Mouse (Mus musculus): ENCODE measurements around the gene Trpm4. TPM values are rescaled to one million over a fixed set of nuclear protein-coding genes. Genes with fewer than 3 reads are reported as not detected.
A peak's percentile ranks its signal among the peaks of the same experiment; 100 is the strongest.

The Trpm4 gene
- polyA plus RNA-seq, 1 experiment from 2014 or later: 15.4 TPM

DNA sequence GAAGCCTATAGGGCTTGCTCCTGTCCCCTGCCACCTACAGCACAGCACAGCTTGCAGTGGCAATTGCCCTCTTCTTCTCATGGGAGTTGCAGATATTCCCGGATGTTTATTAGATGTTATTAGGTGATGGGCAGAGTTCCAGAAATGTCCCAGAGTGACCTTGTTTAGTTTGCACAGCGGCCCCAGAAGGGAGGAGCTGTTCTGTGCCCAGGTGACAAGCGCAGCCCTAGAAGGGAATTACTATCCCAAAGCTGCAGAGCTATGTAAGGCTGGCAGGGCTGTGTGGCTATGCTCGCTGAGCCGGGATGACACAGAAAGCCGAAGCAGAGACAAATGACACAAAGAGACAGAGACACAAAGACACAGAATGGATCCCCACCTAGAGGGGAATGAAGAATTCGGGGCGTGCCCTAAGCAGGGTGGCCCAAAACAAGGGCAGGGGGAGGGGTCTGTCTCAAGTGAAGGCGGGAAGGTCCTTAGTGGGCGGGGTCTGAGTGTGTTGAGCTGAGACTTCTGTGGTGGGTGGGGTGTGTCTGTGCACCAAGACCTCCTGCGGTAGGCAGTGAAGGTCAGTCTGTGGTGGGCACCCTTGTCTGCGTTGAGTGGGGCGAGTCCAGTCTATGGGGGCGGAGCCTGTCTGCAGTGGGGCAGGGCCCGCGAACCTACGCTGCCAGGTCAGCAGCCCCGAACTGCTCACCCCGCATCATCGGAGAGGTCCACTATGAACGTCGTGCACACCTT is 725 bp downstream of the Trpm4 start:
- H3K9me3 ChIP-seq (replicated peaks): 0 out of 2 replicates have a peak, but pooled peaks cover 3% of the 10 kb centered on the region
- peaks cover 6% of the 10 kb centered on the region; the same call in 1 of the 2 replicates for H3K36me3 ChIP-seq
- H3K27ac ChIP-seq (ENCODE audit: poor library complexity, severe bottlenecking): peak overlapping the region; percentile 95
- peak; percentile 62 for ATAC-seq (ENCODE audit: insufficient number of reproducible peaks, low FRiP score)
- H3K9ac ChIP-seq: peak overlapping the region; percentile 85
- H3K4me2 ChIP-seq: peak overlapping the region; percentile 78
- 2% methylated on average over 22 of the region's 22 CpGs for WGBS
- H3K4me1 ChIP-seq (replicated peaks): peaks cover 63% of the 10 kb centered on the region
- H3K4me3 ChIP-seq: peak overlapping the region; percentile 77
- 0 out of 2 replicates have a peak, but pooled peaks cover 1% of the 10 kb centered on the region for H3K27me3 ChIP-seq (replicated peaks)

GRCm38 (mm10) chr7:45331502-45331901 is 2.1 kb downstream of the Trpm4 start:
- no peak overlapping the region for H3K27ac ChIP-seq (ENCODE audit: poor library complexity, severe bottlenecking)
- no peak for ATAC-seq (ENCODE audit: insufficient number of reproducible peaks, low FRiP score)
- H3K36me3 ChIP-seq: peaks cover 14% of the 10 kb centered on the region
- H3K9ac ChIP-seq: no peak overlapping the region
- no peak overlapping the region for H3K4me2 ChIP-seq
- peaks cover 49% of the 10 kb centered on the region for H3K4me1 ChIP-seq (replicated peaks)
- no peak overlapping the region for H3K4me3 ChIP-seq
- H3K27me3 ChIP-seq (replicated peaks): no peaks in the 10 kb centered on the region
- 67% methylated on average over 6 of the region's 6 CpGs for WGBS
- 0 out of 2 replicates have a peak, but pooled peaks cover 3% of the 10 kb centered on the region for H3K9me3 ChIP-seq (replicated peaks)

DNA sequence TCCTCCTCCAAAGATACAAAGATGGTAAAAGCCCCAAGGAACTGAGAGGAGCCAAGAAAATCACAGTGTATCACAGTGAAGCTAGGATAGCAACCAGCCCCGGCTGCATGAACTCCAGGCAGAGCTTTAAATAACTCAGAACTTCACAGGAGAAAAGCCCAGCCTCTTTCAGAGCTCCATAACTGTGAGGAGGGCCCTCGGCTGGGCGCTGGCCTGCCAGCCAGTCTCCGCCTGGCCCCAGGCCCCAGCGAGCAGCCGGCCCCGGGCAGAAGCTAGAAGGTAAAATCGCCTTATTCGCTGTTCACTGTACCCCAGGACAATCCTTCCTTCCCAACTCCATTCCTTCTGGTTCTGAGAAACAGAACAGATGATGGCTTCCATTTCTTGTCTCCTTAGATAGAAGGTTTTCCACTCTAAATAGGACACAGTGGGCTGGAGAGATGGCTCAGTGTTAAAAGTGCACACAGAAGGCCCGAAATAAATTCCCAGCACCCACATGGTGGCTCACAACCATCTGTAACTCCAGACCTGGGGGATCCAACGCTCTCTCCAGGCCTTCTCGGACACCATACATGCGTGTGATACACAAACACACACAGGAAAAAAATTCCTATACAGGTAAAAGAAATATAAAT is 4.6 kb downstream of the Trpm4 start:
- Histone ChIP-seq H3K4me2 (0 out of 2 replicates have a peak overlapping the region, but pooled peaks have one; percentile 14), H3K9ac (no peak overlapping the region), H3K36me3 (peaks cover 34% of the 10 kb centered on the region), H3K4me3 (no peak overlapping the region), H3K27ac (ENCODE audit: poor library complexity, severe bottlenecking) (peak overlapping the region; percentile 89), H3K27me3 (replicated peaks) (no peaks in the 10 kb centered on the region), H3K4me1 (replicated peaks) (peaks cover 31% of the 10 kb centered on the region), H3K9me3 (replicated peaks) (peaks cover 7% of the 10 kb centered on the region)
- 53% methylated on average over 13 of the region's 13 CpGs for WGBS
- no peak for ATAC-seq (ENCODE audit: insufficient number of reproducible peaks, low FRiP score)

DNA sequence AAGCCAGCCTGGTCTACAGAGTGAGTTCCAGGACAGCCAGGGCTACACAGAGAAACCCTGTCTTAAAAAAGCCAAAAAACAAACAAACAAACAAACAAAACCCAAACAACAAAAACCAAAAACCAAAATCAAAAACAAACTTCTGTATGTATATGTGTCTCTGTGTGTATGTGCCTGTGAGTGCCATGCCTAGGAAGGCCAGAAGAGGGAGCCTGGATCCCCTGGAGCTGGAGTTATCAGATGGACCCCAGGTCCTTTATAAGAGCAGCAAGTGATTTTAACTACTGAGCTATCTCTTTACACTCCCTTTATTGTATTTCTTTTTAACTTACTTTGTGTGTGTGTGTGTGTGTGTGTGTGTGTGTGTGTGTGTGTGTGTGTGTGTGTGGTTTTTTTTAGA is 7.8 kb downstream of the Trpm4 start:
- H3K36me3 ChIP-seq: peaks cover 61% of the 10 kb centered on the region
- no peak overlapping the region for H3K4me2 ChIP-seq
- ATAC-seq (ENCODE audit: insufficient number of reproducible peaks, low FRiP score): no peak
- no peak overlapping the region for H3K4me3 ChIP-seq
- H3K9me3 ChIP-seq (replicated peaks): peaks cover 4% of the 10 kb centered on the region
- no peaks in the 10 kb centered on the region for H3K27me3 ChIP-seq (replicated peaks)
- H3K27ac ChIP-seq (ENCODE audit: poor library complexity, severe bottlenecking): no peak overlapping the region
- no peak overlapping the region for H3K9ac ChIP-seq
- H3K4me1 ChIP-seq (replicated peaks): peaks cover 6% of the 10 kb centered on the region; the same call in 1 of the 2 replicates

DNA sequence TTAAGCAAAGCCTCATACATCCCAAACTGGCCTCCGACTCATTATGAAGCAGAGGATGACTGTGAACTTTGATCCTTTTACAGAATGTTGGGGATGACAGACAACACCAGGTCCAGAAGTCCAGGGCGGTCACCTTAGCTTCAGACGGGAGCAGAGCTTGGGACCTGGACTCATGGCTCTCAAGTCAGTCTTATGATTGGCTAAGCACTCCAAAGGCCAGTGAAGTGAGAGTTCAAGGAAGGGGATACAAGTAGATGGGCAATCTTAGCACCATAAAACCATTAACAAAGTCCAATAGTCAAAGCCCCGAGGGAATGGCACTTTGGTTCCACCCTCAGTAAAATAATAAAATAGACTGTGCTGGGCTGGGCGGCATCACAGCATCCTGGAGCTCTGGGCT is 10.5 kb downstream of the Trpm4 start:
- Histone ChIP-seq H3K4me3 (no peak overlapping the region), H3K27ac (ENCODE audit: poor library complexity, severe bottlenecking) (no peak overlapping the region), H3K4me1 (replicated peaks) (no peaks in the 10 kb centered on the region), H3K9me3 (replicated peaks) (peaks cover 4% of the 10 kb centered on the region), H3K4me2 (no peak overlapping the region), H3K9ac (no peak overlapping the region), H3K27me3 (replicated peaks) (no peaks in the 10 kb centered on the region), H3K36me3 (peaks cover 78% of the 10 kb centered on the region)
- 86% methylated on average over 5 of the region's 5 CpGs for WGBS
- ATAC-seq (ENCODE audit: insufficient number of reproducible peaks, low FRiP score): no peak

GRCm38 (mm10) chr7:45322245-45322644 is 11.3 kb downstream of the Trpm4 start:
- H3K36me3 ChIP-seq: peaks cover 86% of the 10 kb centered on the region
- WGBS: 87% methylated on average over 4 of the region's 4 CpGs

GRCm38 (mm10) chr7:45316536-45316935 is 17.0 kb downstream of the Trpm4 start:
- no peak for ATAC-seq (ENCODE audit: insufficient number of reproducible peaks, low FRiP score)
- Histone ChIP-seq H3K27ac (ENCODE audit: poor library complexity, severe bottlenecking) (no peak overlapping the region), H3K4me3 (no peak overlapping the region), H3K36me3 (peaks cover 55% of the 10 kb centered on the region), H3K27me3 (replicated peaks) (no peaks in the 10 kb centered on the region), H3K9me3 (replicated peaks) (no peaks in the 10 kb centered on the region), H3K9ac (no peak overlapping the region), H3K4me1 (replicated peaks) (peaks cover 24% of the 10 kb centered on the region), H3K4me2 (no peak overlapping the region)
- 85% methylated on average over 14 of the region's 14 CpGs for WGBS

More at GRCm38 (mm10) chr7:45322245-45322644, 11.3 kb downstream of the Trpm4 start:
- H3K27ac ChIP-seq (ENCODE audit: poor library complexity, severe bottlenecking): no peak overlapping the region
- H3K4me2 ChIP-seq: no peak overlapping the region
- H3K9ac ChIP-seq: no peak overlapping the region
- no peaks in the 10 kb centered on the region for H3K27me3 ChIP-seq (replicated peaks)
- peaks cover 4% of the 10 kb centered on the region for H3K9me3 ChIP-seq (replicated peaks)
- no peaks in the 10 kb centered on the region for H3K4me1 ChIP-seq (replicated peaks)
- ATAC-seq (ENCODE audit: insufficient number of reproducible peaks, low FRiP score): no peak
- H3K4me3 ChIP-seq: no peak overlapping the region

DNA sequence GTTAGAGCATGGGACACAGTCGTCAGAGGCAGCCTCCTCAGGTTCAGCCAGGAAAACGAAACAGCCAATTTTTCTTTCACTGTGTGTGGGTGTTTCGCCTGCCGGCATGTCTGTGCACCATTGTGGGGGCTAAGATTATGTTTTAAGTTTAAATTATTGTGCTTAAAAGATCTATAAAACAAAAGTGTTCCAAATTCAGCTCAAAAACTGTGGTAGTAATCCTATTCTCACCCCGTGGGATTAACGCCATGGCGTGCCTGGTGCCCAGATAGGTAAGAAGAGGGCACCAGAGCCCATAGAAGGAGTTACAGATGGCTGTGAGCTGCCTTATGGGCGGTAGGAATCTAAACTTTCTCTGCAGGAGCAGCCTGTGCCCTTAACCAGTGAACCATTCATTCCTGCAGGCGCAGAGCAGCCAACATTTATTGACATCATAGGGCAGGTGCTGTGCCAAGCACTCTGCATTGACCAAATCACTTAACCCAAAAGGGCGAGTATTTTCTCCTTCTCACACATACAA is 18.3 kb downstream of the Trpm4 start:
- Histone ChIP-seq H3K27me3 (replicated peaks) (no peaks in the 10 kb centered on the region), H3K4me3 (no peak overlapping the region), H3K36me3 (peaks cover 51% of the 10 kb centered on the region), H3K9me3 (replicated peaks) (no peaks in the 10 kb centered on the region), H3K27ac (ENCODE audit: poor library complexity, severe bottlenecking) (no peak overlapping the region), H3K9ac (no peak overlapping the region), H3K4me1 (replicated peaks) (peaks cover 24% of the 10 kb centered on the region), H3K4me2 (no peak overlapping the region)
- WGBS: 83% methylated on average over 10 of the region's 10 CpGs
- ATAC-seq (ENCODE audit: insufficient number of reproducible peaks, low FRiP score): no peak

DNA sequence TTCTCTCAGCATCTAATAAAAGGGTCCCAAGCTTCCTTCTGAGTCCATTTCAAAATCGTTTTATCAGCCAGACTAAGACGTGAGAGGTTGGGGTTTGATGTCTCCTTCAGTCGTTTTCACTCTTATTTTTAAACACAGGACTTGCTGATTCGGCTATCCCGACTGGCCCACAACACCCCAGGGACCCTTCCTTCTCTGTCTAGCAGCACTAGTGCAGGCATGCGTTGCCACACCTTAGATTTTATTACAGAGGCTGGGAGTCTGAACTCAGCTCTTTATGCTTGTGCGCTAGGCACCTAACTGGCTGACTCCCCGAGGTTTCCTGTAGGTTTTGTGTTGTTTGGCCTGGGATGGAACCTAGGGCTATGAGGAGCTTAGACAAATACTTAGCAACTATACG is 20.1 kb downstream of the Trpm4 start:
- H3K9me3 ChIP-seq (replicated peaks): no peaks in the 10 kb centered on the region
- H3K4me3 ChIP-seq: no peak overlapping the region
- H3K4me1 ChIP-seq (replicated peaks): peaks cover 24% of the 10 kb centered on the region
- no peaks in the 10 kb centered on the region for H3K27me3 ChIP-seq (replicated peaks)
- peaks cover 42% of the 10 kb centered on the region for H3K36me3 ChIP-seq
- no peak overlapping the region for H3K4me2 ChIP-seq
- peak overlapping the region; percentile 5 for H3K27ac ChIP-seq (ENCODE audit: poor library complexity, severe bottlenecking)
- H3K9ac ChIP-seq: no peak overlapping the region
- 44% methylated on average over 9 of the region's 9 CpGs for WGBS
- no peak for ATAC-seq (ENCODE audit: insufficient number of reproducible peaks, low FRiP score)

DNA sequence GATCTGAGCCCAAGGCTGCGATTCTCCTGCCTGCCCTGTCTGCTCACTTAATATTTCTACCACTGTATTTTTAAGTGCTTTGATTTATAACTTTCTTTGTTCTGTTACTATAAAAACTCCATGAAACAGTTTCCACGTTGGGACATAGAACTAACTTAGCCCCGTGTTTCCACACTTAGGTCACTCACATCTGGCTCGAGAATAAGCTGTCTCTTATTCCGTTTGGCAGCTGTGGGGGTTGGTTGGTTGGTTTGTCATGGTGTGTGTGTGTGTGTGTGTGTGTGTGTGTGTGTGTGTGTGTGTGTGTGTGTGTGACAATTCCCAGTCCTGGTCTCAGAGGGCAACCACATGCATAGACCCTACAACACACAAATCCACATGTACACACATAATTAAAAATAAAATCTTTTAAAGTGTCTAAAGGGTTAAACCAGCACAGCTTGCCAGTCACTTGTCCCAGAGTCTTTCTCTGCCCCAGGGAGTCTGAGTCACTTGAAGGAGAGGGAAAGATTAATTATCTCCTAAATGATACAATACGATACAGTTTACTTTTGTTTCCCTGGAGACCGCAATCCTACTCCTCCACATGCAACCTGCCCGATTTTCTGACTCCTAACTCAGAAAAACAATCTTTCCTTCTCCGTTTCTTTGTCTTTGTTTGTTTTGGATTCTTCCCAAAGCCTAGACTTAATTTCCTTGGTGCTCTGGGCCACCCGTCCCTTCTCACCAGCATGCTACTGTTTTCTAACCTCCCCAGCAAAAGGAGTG is 20.7 kb downstream of the Trpm4 start:
- H3K4me3 ChIP-seq: no peak overlapping the region
- H3K36me3 ChIP-seq: peaks cover 39% of the 10 kb centered on the region
- no peak overlapping the region for H3K4me2 ChIP-seq
- peaks cover 24% of the 10 kb centered on the region for H3K4me1 ChIP-seq (replicated peaks)
- ATAC-seq (ENCODE audit: insufficient number of reproducible peaks, low FRiP score): no peak
- H3K9ac ChIP-seq: no peak overlapping the region
- H3K27me3 ChIP-seq (replicated peaks): no peaks in the 10 kb centered on the region
- H3K9me3 ChIP-seq (replicated peaks): no peaks in the 10 kb centered on the region
- WGBS: 30% methylated on average over 10 of the region's 10 CpGs
- peak overlapping the region; percentile 16; the same call in 1 of the 2 replicates for H3K27ac ChIP-seq (ENCODE audit: poor library complexity, severe bottlenecking)

- no peak overlapping the region for H3K27ac ChIP-seq (ENCODE audit: poor library complexity, severe bottlenecking)
- H3K27me3 ChIP-seq (replicated peaks): no peaks in the 10 kb centered on the region
- H3K9me3 ChIP-seq (replicated peaks): no peaks in the 10 kb centered on the region
- H3K4me2 ChIP-seq: no peak overlapping the region
- 36% methylated on average over 8 of the region's 8 CpGs for WGBS
- H3K4me1 ChIP-seq (replicated peaks): peaks cover 24% of the 10 kb centered on the region
- H3K36me3 ChIP-seq: peaks cover 33% of the 10 kb centered on the region
- H3K9ac ChIP-seq: no peak overlapping the region
- no peak for ATAC-seq (ENCODE audit: insufficient number of reproducible peaks, low FRiP score)
- H3K4me3 ChIP-seq: no peak overlapping the region
Measured at GRCm38 (mm10) chr7:45312023-45312422, 21.6 kb downstream of the Trpm4 start.

Measured in heart, embryonic 12.5 days (tissue).